In the genomic region with DNA sequence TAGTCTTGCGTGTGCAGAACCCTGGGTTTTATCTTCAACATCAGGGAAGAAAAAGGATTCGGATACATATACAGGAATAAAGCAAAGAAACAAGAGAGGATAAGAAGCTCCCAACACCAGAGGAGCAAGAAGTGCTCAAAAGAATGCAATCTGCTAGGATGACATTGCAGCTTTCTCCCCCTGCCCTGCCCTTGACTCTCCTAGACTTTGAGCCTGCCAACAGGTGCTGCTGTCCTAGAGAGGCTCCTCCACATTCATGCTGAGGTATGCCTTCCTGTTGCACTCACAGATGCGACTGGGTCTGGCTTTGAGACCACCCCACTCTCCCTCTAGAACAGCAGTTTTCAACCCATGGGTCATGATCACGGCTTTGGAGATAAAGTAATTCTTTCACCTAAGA, we compare ENCODE assay signal across 13 mouse cellular contexts.
A peak's percentile ranks its signal among the peaks of the same experiment; 100 is the strongest.
DNase-seq lines count a peak whose midpoint lies in the region; ATAC-seq and TF ChIP-seq lines count a peak whose summit lies in the region.
"Had no signal": no experiment of that assay in that cellular context is flagged by ENCODE, and none has a peak within 500 bp of the region (broad histone marks: within the 10 kb centered on the region; RNA-seq: fewer than 3 reads in every experiment).

No protein-coding gene starts in this region.

- no peaks in the 10 kb centered on the region for H3K9me3 ChIP-seq in heart, embryonic 12.5 days (replicated peaks)
- no peaks in the 10 kb centered on the region for H3K9me3 ChIP-seq in ES-Bruce4 (replicated peaks; ENCODE audit: control insufficient read depth, insufficient read depth, low read length, poor library complexity, severe bottlenecking)
- H3K9me3 ChIP-seq in forebrain, embryonic 15.5 days: no peaks in the 10 kb centered on the region
- H3K9me3 ChIP-seq: embryonic facial prominence, embryonic 12.5 days had no signal

- H3K27ac ChIP-seq in heart, embryonic 12.5 days (ENCODE audit: poor library complexity, severe bottlenecking): peak overlapping the region; percentile 66
- peak overlapping the region; percentile 66; the same call in 1 of the 2 replicates for H3K27ac ChIP-seq in left cerebral cortex, adult 2 months
- H3K27ac ChIP-seq in ES-Bruce4 (ENCODE audit: insufficient read depth, low read length): peak overlapping the region; percentile 89
- H3K27ac ChIP-seq in forebrain, embryonic 15.5 days (replicated peaks): peak overlapping the region; percentile 41
- H3K27ac ChIP-seq: liver, embryonic 14.5 days had no signal

- no peaks in the 10 kb centered on the region for H3K27me3 ChIP-seq in heart, embryonic 12.5 days (replicated peaks)
- no peaks in the 10 kb centered on the region for H3K27me3 ChIP-seq in ES-Bruce4 (ENCODE audit: control insufficient read depth, insufficient read depth, low read length, poor library complexity, severe bottlenecking)
- no peaks in the 10 kb centered on the region for H3K27me3 ChIP-seq in forebrain, embryonic 15.5 days
- H3K27me3 ChIP-seq: embryonic facial prominence, embryonic 12.5 days had no signal

- H3K9ac ChIP-seq in heart, embryonic 12.5 days: peak overlapping the region; percentile 18; the same call in 1 of the 2 replicates
- peak overlapping the region; percentile 33 for H3K9ac ChIP-seq in ES-Bruce4 (ENCODE audit: low read depth, poor library complexity, severe bottlenecking)
- no peak overlapping the region for H3K9ac ChIP-seq in forebrain, embryonic 15.5 days (replicated peaks)
- H3K9ac ChIP-seq: embryonic facial prominence, embryonic 12.5 days; liver, embryonic 14.5 days had no signal

- H3K36me3 ChIP-seq in heart, embryonic 12.5 days: peaks cover 3% of the 10 kb centered on the region; the same call in 1 of the 2 replicates
- no peaks in the 10 kb centered on the region for H3K36me3 ChIP-seq in ES-Bruce4 (ENCODE audit: control insufficient read depth, insufficient read depth, low read length, poor library complexity, severe bottlenecking)
- no peaks in the 10 kb centered on the region for H3K36me3 ChIP-seq in forebrain, embryonic 15.5 days

- TF ChIP-seq EP300 in ES-Bruce4 (IDR thresholded peaks at IDR 0.05; ENCODE audit: insufficient read depth, low read depth, low read length): peak; percentile 95

- TF ChIP-seq CTCF in left cerebral cortex, adult 2 months (IDR thresholded peaks at IDR 0.05): no peak
- no peak for TF ChIP-seq CTCF in ES-Bruce4 (IDR thresholded peaks at IDR 0.05; ENCODE audit: low read depth, low read length)

- H3K4me3 ChIP-seq in heart, embryonic 12.5 days: no peak overlapping the region
- no peak overlapping the region for H3K4me3 ChIP-seq in left cerebral cortex, adult 2 months
- no peak overlapping the region for H3K4me3 ChIP-seq in ES-Bruce4 (ENCODE audit: low read depth, low read length)
- H3K4me3 ChIP-seq in forebrain, embryonic 15.5 days: no peak overlapping the region
- H3K4me3 ChIP-seq: embryonic facial prominence, embryonic 12.5 days had no signal

- no peak for ATAC-seq in heart, embryonic 12.5 days (ENCODE audit: insufficient number of reproducible peaks, low FRiP score)
- ATAC-seq in forebrain, embryonic 15.5 days (replicated peaks): no peak

- H3K4me1 ChIP-seq in heart, embryonic 12.5 days (replicated peaks): peaks cover 89% of the 10 kb centered on the region
- peaks cover 20% of the 10 kb centered on the region for H3K4me1 ChIP-seq in ES-Bruce4 (ENCODE audit: control insufficient read depth, insufficient read depth, low read length)
- peaks cover 89% of the 10 kb centered on the region for H3K4me1 ChIP-seq in forebrain, embryonic 15.5 days

- no peak for TF ChIP-seq POLR2A in ES-Bruce4 (IDR thresholded peaks at IDR 0.05; ENCODE audit: insufficient read depth, low read length)

- DNase-seq in heart, adult 8-10 months (ENCODE audit: low spot score): no peak
- DNase-seq in left cerebral cortex, adult 2 months (ENCODE audit: extremely low spot score in 1 of 2, low spot score in 2 of 2): no peak
- no peak for DNase-seq in left cerebral cortex, adult 18-20 months (ENCODE audit: low spot score in 2 of 2)
- DNase-seq in adrenal gland, postnatal 36 days: no peak
- DNase-seq in cerebellum, adult 11-12 months: no peak
- DNase-seq: gastrocnemius, postnatal 10 days; kidney, adult 11 months; right cerebral cortex, adult 18-20 months had no signal

- intact Hi-C loops in left cerebral cortex, adult 2 months (cut with DNase I): loop anchor here (2.0 to 5.0 kb wide), 2 partner anchors 34 to 97 kb away; partner anchors contain the start of gene Msi2

- WGBS in heart, embryonic 12.5 days: 60% methylated on average over 4 of the region's 4 CpGs
- 87% methylated on average over 4 of the region's 4 CpGs for WGBS in forebrain, embryonic 15.5 days

- no peak overlapping the region for H3K4me2 ChIP-seq in heart, embryonic 12.5 days
- H3K4me2 ChIP-seq in forebrain, embryonic 15.5 days (replicated peaks): no peak overlapping the region
- H3K4me2 ChIP-seq: embryonic facial prominence, embryonic 12.5 days had no signal
